Mouse (Mus musculus) monocyte, adult 5-6 weeks (primary cell): ENCODE results near the gene Kcnk2. TPM values are rescaled to one million over a fixed set of nuclear protein-coding genes. Genes with fewer than 3 reads are reported as not detected.

Experiments used
- ATAC-seq: fragments of 153-309, 156-312 bp; replicated peaks from 2 replicates; pipeline ENCODE4 v1.8.0; 2017; ENCODE audit warnings: mild to moderate bottlenecking; ENCODE audit not compliant: low TSS enrichment, insufficient number of reproducible peaks, severe bottlenecking, poor library complexity, low FRiP score
- total RNA-seq: library from RNA; stranded (forward); fragments of 200-1000, 200-491, 200-594 nt; gene quantifications from 3 replicates; pipeline ENCODE4 v1.2.3, GENCODE M21; 2017

The Kcnk2 gene
- total RNA-seq, 1 experiment from 2014 or later: not detected

DNA sequence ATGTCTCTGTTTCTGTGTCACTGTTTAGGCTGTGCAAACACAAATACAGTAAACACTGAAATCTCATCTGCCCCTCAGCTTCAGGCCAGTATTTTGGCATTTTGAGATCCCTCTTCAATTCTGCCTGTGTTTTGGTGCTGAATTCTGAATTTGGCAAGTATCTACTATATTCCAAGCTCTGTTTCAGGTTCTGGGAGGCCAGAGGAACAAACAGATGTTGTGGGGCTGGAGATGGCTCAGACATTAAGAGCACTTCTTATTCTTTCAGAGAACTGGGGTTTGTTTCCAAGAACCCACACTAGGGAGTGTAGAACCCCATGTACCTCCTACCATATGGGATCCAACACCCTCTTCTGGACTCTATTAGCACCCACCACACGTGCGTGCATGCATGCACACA, 237.8 kb downstream of the Kcnk2 start:
- ATAC-seq: no peak
